25 mouse cellular contexts compared by ENCODE assay signal in genomic region chr2:19560071-19560470, GRCm38 (mm10). TPM values are rescaled to one million over a fixed set of nuclear protein-coding genes. Genes with fewer than 3 reads are reported as not detected.
DNase-seq lines count a peak whose midpoint lies in the region; ATAC-seq and TF ChIP-seq lines count a peak whose summit lies in the region.
"Had no signal": no experiment of that assay in that cellular context is flagged by ENCODE, and none has a peak within 500 bp of the region (broad histone marks: within the 10 kb centered on the region; RNA-seq: fewer than 3 reads in every experiment).

No protein-coding gene starts in this region.

- 39% methylated on average over 4 of the region's 4 CpGs for WGBS in forebrain, embryonic 14.5 days

- no peak overlapping the region for H3K9ac ChIP-seq in forebrain, embryonic 14.5 days (ENCODE audit: low read length)
- H3K9ac ChIP-seq: hindbrain, embryonic 14.5 days; midbrain, embryonic 13.5 days had no signal

- no peaks in the 10 kb centered on the region for H3K9me3 ChIP-seq in forebrain, embryonic 14.5 days (replicated peaks; ENCODE audit: control insufficient read depth, low read length)
- H3K9me3 ChIP-seq: heart, embryonic 10.5 days; limb, embryonic 10.5 days; megakaryocyte, embryonic 14.5 days; midbrain, embryonic 13.5 days had no signal

- H3K4me1 ChIP-seq in forebrain, embryonic 14.5 days (ENCODE audit: control insufficient read depth, insufficient read depth, low read length): no peaks in the 10 kb centered on the region
- H3K4me1 ChIP-seq: heart, embryonic 10.5 days; megakaryocyte, embryonic 14.5 days; midbrain, embryonic 13.5 days had no signal

- no peak for TF ChIP-seq CTCF in brain, embryonic 14.5 days (IDR thresholded peaks at IDR 0.05; ENCODE audit: borderline replicate concordance, extremely low read depth, insufficient read depth, insufficient read length)

- H3K27me3 ChIP-seq in forebrain, embryonic 14.5 days (replicated peaks; ENCODE audit: control insufficient read depth, insufficient read depth, low read length): no peaks in the 10 kb centered on the region
- H3K27me3 ChIP-seq: megakaryocyte, embryonic 14.5 days had no signal

- no peak overlapping the region for H3K4me2 ChIP-seq in forebrain, embryonic 14.5 days (ENCODE audit: low read length)
- H3K4me2 ChIP-seq: hindbrain, embryonic 14.5 days; midbrain, embryonic 13.5 days had no signal

- peak; percentile 13 for DNase-seq in heart, adult 11 months
- no peak for DNase-seq in heart, adult 9 months (ENCODE audit: low spot score in 2 of 2)
- DNase-seq in brain, embryonic 14.5 days (ENCODE audit: low read depth): peak; percentile 15
- peak; percentile 35 to 54 for DNase-seq in kidney, postnatal 25 days
- peak; percentile 46 for DNase-seq in lung, postnatal 14 days
- DNase-seq in forebrain, embryonic 14.5 days (ENCODE audit: low spot score): no peak
- no peak for DNase-seq in frontal cortex, postnatal 14 days (ENCODE audit: low spot score in 2 of 2)
- DNase-seq: adrenal gland, postnatal 14 days; cerebellum, adult 9-10 months; heart, postnatal 4 days; thymus, adult 2 months; thymus, postnatal 4 days had no signal

- H3K36me3 ChIP-seq in forebrain, embryonic 14.5 days (ENCODE audit: control insufficient read depth, insufficient read depth, low read length): no peaks in the 10 kb centered on the region
- H3K36me3 ChIP-seq: heart, embryonic 10.5 days; limb, embryonic 10.5 days; midbrain, embryonic 13.5 days had no signal

- H3K27ac ChIP-seq in forebrain, embryonic 14.5 days (ENCODE audit: low read depth, low read length): no peak overlapping the region
- H3K27ac ChIP-seq: heart, embryonic 10.5 days; hindbrain, embryonic 14.5 days; limb, embryonic 10.5 days; midbrain, embryonic 13.5 days; stomach, postnatal 0 days had no signal

- TF ChIP-seq POLR2A in brain, embryonic 14.5 days (IDR thresholded peaks at IDR 0.05; ENCODE audit: borderline replicate concordance, extremely low read depth, insufficient read depth, insufficient read length, poor library complexity, severe bottlenecking): no peak

- H3K4me3 ChIP-seq in forebrain, embryonic 14.5 days (ENCODE audit: low read depth, low read length): no peak overlapping the region
- H3K4me3 ChIP-seq: heart, embryonic 10.5 days; limb, embryonic 10.5 days; megakaryocyte, embryonic 14.5 days; midbrain, embryonic 13.5 days had no signal

- no peak for ATAC-seq in forebrain, embryonic 14.5 days
- ATAC-seq: inflammation-experienced regulatory T-cells, adult 6 months; midbrain, embryonic 13.5 days had no signal

RNA-seq across cellular contexts. Expression of gene 4921504E06Rik, which starts 6.4 kb away (rescaled TPM):
- polyA plus RNA-seq in brain, embryonic 14.5 days (2012; rRNA removed): 0.05 and 0.12 TPM in 2 replicates
- polyA plus RNA-seq in forebrain, embryonic 14.5 days (2014; fragmentation: Nextera tagmentation; extraction: Ambion mirVana): not detected in 2 replicates
- polyA plus RNA-seq: embryonic facial prominence, embryonic 11.5 days; forebrain, embryonic 11.5 days; heart, embryonic 10.5 days; heart, embryonic 16.5 days; hindbrain, embryonic 14.5 days; inflammation-experienced regulatory T-cells, adult 6 months; limb, embryonic 10.5 days; liver, adult 2 months; liver, embryonic 16.5 days; midbrain, embryonic 13.5 days; small intestine, adult 2 months; stomach, postnatal 0 days; thymus, adult 2 months had no signal

Comparison
In these comparisons a context has a peak if more than half of its experiments do, and no peak if none do; other contexts are left out.
1. DNase-seq: peak in heart, adult 11 months (single experiment), brain, embryonic 14.5 days (single experiment), kidney, postnatal 25 days (2 of 2) and lung, postnatal 14 days (single experiment); none in heart, adult 9 months (0 of 2), forebrain, embryonic 14.5 days (single experiment) and frontal cortex, postnatal 14 days (0 of 2).